Mouse (Mus musculus) ES-E14 (cell line): ENCODE data around the gene Mapkap1. TPM values are rescaled to one million over a fixed set of nuclear protein-coding genes. Genes with fewer than 3 reads are reported as not detected.

Experiments used
- DNase-seq: peaks from one replicate; pipeline ENCODE4 v3.0.0-alpha.2; 2013; ENCODE audit warnings: low read depth, low spot score
- H3K27ac ChIP-seq: 2 replicates; pipeline ENCODE4 v1.5.1; 2012; ENCODE audit warnings: low read depth, mild to moderate bottlenecking, low read length, moderate library complexity, mixed read lengths; ENCODE audit not compliant: poor library complexity, insufficient read depth, severe bottlenecking
- H3K36me3 ChIP-seq: 2 replicates; pipeline ENCODE4 v1.6.1; 2012; ENCODE audit warnings: mild to moderate bottlenecking, low read length, moderate library complexity, mixed read lengths; ENCODE audit not compliant: control insufficient read depth, poor library complexity, insufficient read depth, severe bottlenecking
- H3K4me1 ChIP-seq, 2 experiments: fragments of 150-350 bp in 1 of 2; sonication (generic) in 1 of 2; 2 replicates each; pipeline ENCODE4 v1.6.1; 2012; ENCODE audit warnings: low read length in 2 of 2, mild to moderate bottlenecking in 1 of 2, mixed read lengths in 1 of 2; ENCODE audit not compliant: control insufficient read depth in 2 of 2, insufficient read depth in 2 of 2, poor library complexity in 1 of 2
- H3K4me3 ChIP-seq, 2 experiments: fragments of 150-350 bp in 1 of 2; sonication (generic) in 1 of 2; 2 replicates each; pipeline ENCODE4 v1.5.1; 2012; ENCODE audit warnings: low read length in 2 of 2, low read depth in 1 of 2, mild to moderate bottlenecking in 1 of 2, mixed read lengths in 1 of 2; ENCODE audit not compliant: insufficient read depth in 1 of 2, poor library complexity in 1 of 2, severe bottlenecking in 1 of 2
- H3K9ac ChIP-seq: 2 replicates; pipeline ENCODE4 v1.6.1; 2012; ENCODE audit warnings: low read depth, mild to moderate bottlenecking, low read length, mixed read lengths; ENCODE audit not compliant: poor library complexity, insufficient read depth, severe bottlenecking
- H3K9me3 ChIP-seq: fragments of 150-350 bp; sonication (generic); 2 replicates; pipeline ENCODE4 v1.6.1; 2012; ENCODE audit warnings: low read depth, mild to moderate bottlenecking, low read length; ENCODE audit not compliant: control insufficient read depth, insufficient read depth
- CHD2 ChIP-seq: IDR thresholded peaks from 2 replicates; pipeline ENCODE4 v1.6.1; 2014; ENCODE audit warnings: mild to moderate bottlenecking, low read depth, low read length, inconsistent platforms
- HCFC1 ChIP-seq: IDR thresholded peaks from 2 replicates; pipeline ENCODE4 v1.6.1; 2012; ENCODE audit warnings: low read length, inconsistent platforms, borderline replicate concordance; ENCODE audit not compliant: insufficient read depth
- MAFK ChIP-seq: IDR thresholded peaks from 2 replicates; pipeline ENCODE4 v1.6.1; 2014; ENCODE audit warnings: mild to moderate bottlenecking, low read depth, low read length, inconsistent platforms; ENCODE audit not compliant: insufficient read depth
- ZC3H11A ChIP-seq: IDR thresholded peaks from 2 replicates; pipeline ENCODE4 v1.6.1; 2012; ENCODE audit warnings: low read depth, mild to moderate bottlenecking, inconsistent platforms, low read length, borderline replicate concordance
- ZNF384 ChIP-seq: IDR thresholded peaks from 2 replicates; pipeline ENCODE4 v1.6.1; 2012; ENCODE audit warnings: low read depth, low read length, inconsistent platforms
- in situ Hi-C, 2 experiments: fragments of 600-800 bp; cut with MboI; formaldehyde crosslinking; loops; one replicate each; pipeline ENCODE4 v1.15.1; 2025; ENCODE audit warnings: low sequenced_read_pairs in 2 of 2, inconsistent platforms in 1 of 2; ENCODE audit not compliant: unreplicated experiment in 2 of 2
- total RNA-seq: library from RNA; depleted of rRNA; stranded (reverse); fragments of 300-350 nt; gene quantifications from 2 replicates; pipeline ENCODE4 v1.2.3, GENCODE M21; 2012

Gene Mapkap1
- total RNA-seq, 1 experiment: 47.3 TPM

- in situ Hi-C loops: no loop called here
- TF ChIP-seq HCFC1 (no peak), ZC3H11A (no peak), MAFK (no peak), ZNF384 (no peak), CHD2 (no peak)
- H3K4me3 ChIP-seq: no peak overlapping the region
- no peak overlapping the region for H3K27ac ChIP-seq
- no peaks in the 10 kb centered on the region for H3K9me3 ChIP-seq
- no peak for DNase-seq
- H3K9ac ChIP-seq: no peak overlapping the region
- H3K36me3 ChIP-seq: no peaks in the 10 kb centered on the region
- H3K4me1 ChIP-seq: peaks cover 0 to 10% of the 10 kb centered on the region in 2 experiments; a peak in 1 of 4 replicates
These were observed 222.5 kb downstream of the Mapkap1 start for GRCm38 (mm10) chr2:34628903-34629540.

GRCm38 (mm10) chr2:34629758-34630157 lies 223.2 kb downstream of the Mapkap1 start:
- Histone ChIP-seq H3K9me3 (no peaks in the 10 kb centered on the region), H3K36me3 (no peaks in the 10 kb centered on the region), H3K9ac (no peak overlapping the region), H3K4me1 (peaks cover 0 to 10% of the 10 kb centered on the region in 2 experiments; a peak in 1 of 4 replicates), H3K27ac (no peak overlapping the region), H3K4me3 (no peak overlapping the region)
- TF ChIP-seq HCFC1 (no peak), MAFK (no peak), ZC3H11A (no peak), ZNF384 (no peak)
- no peak for DNase-seq
- in situ Hi-C loops: no loop called here

- H3K4me3 ChIP-seq: no peak overlapping the region
- in situ Hi-C loops: no loop called here
- no peaks in the 10 kb centered on the region for H3K9me3 ChIP-seq
- peaks cover 0 to 10% of the 10 kb centered on the region in 2 experiments; a peak in 1 of 4 replicates for H3K4me1 ChIP-seq
- DNase-seq: no peak
- no peak for TF ChIP-seq MAFK
- no peak for TF ChIP-seq HCFC1
- no peak for TF ChIP-seq ZNF384
- no peak for TF ChIP-seq CHD2
- no peak for TF ChIP-seq ZC3H11A
- H3K27ac ChIP-seq: no peak overlapping the region
- no peak overlapping the region for H3K9ac ChIP-seq
- no peaks in the 10 kb centered on the region for H3K36me3 ChIP-seq
These were observed 223.9 kb downstream of the Mapkap1 start for GRCm38 (mm10) chr2:34630445-34630844.

GRCm38 (mm10) chr2:34632051-34632450 lies 225.5 kb downstream of the Mapkap1 start:
- in situ Hi-C loops: no loop called here
- H3K4me1 ChIP-seq: peaks cover 0 to 13% of the 10 kb centered on the region in 2 experiments; a peak in 1 of 4 replicates

More at GRCm38 (mm10) chr2:34632051-34632450, 225.5 kb downstream of the Mapkap1 start:
- no peaks in the 10 kb centered on the region for H3K36me3 ChIP-seq
- DNase-seq: no peak
- no peak overlapping the region for H3K27ac ChIP-seq
- H3K4me3 ChIP-seq: no peak overlapping the region
- TF ChIP-seq CHD2 (no peak), MAFK (no peak), HCFC1 (no peak), ZC3H11A (no peak)
- H3K9me3 ChIP-seq: no peaks in the 10 kb centered on the region
- no peak overlapping the region for H3K9ac ChIP-seq
